Mouse (Mus musculus): Measurements from ENCODE around the gene Plxna2.

Plxna2 gene

GRCm38 (mm10) chr1:194836671-194837070, 218.7 kb downstream of the Plxna2 start:
- DNase-seq, result no peak

GRCm38 (mm10) chr1:194839230-194839910, 221.4 kb downstream of the Plxna2 start:
- no peak for DNase-seq

- DNase-seq, result no peak
These were observed 225.0 kb downstream of the Plxna2 start for GRCm38 (mm10) chr1:194843020-194843419.

- DNase-seq, result no peak
These were observed 229.0 kb downstream of the Plxna2 start for GRCm38 (mm10) chr1:194847014-194847413.

GRCm38 (mm10) chr1:194851242-194852064, 233.4 kb downstream of the Plxna2 start:
- DNase-seq, result no peak

GRCm38 (mm10) chr1:194852065-194852358, 234.0 kb downstream of the Plxna2 start:
- DNase-seq, result no peak
